Mouse (Mus musculus) granulocyte monocyte progenitor cell, adult 5-6 weeks (primary cell): ENCODE results near the gene Plpp3. TPM values are rescaled to one million over a fixed set of nuclear protein-coding genes. Genes with fewer than 3 reads are reported as not detected.

Experiments
- ATAC-seq: replicated peaks from 2 replicates; pipeline ENCODE4 v1.8.0; 2016; ENCODE audit warnings: mild to moderate bottlenecking, moderate TSS enrichment, inconsistent platforms; ENCODE audit not compliant: poor library complexity, severe bottlenecking
- total RNA-seq, 2 experiments: library from RNA; stranded (forward) in 1 of 2; stranded (reverse) in 1 of 2; fragments of 200-712, 200-1000 nt in 1 of 2; fragments of >200 nt in 1 of 2; fragmentation: Nextera tagmentation in 1 of 2; gene quantifications; 2 replicates each; pipeline ENCODE4 v1.2.3; 2014 to 2017

Plpp3 gene
- total RNA-seq, 2 experiments from 2014 or later: not detected

DNA sequence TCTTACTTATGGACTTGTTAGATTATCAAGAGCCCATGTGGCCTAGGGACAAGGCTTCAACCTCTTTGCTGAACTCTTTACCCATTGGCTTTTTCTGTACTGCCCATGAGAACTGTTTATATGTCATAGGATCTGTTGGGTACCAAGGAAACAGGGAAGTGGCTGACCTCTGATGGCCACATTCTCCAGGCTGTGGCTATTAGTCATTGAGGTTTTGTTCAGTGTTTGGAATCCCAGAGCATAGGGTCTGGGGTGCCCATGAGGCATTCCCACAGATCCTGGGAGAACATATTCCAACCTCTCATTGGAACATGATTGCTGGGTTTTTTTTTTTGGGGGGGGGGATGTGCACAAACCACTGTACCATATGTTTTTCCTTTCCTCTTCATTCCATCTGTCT is 56.2 kb downstream of the Plpp3 start:
- no peak; the same call in 1 of the 2 replicates for ATAC-seq

GRCm38 (mm10) chr4:105214438-105214837 is 57.3 kb downstream of the Plpp3 start:
- no peak for ATAC-seq

GRCm38 (mm10) chr4:105215726-105216410 is 58.7 kb downstream of the Plpp3 start:
- no peak for ATAC-seq

- no peak for ATAC-seq
Observed at GRCm38 (mm10) chr4:105218202-105218601, 61.1 kb downstream of the Plpp3 start.

- ATAC-seq: no peak
Observed at GRCm38 (mm10) chr4:105219316-105219715, 62.2 kb downstream of the Plpp3 start.

GRCm38 (mm10) chr4:105220849-105221248 is 63.7 kb downstream of the Plpp3 start:
- ATAC-seq: no peak

- ATAC-seq: no peak
Observed at GRCm38 (mm10) chr4:105221256-105221840, 64.2 kb downstream of the Plpp3 start.

GRCm38 (mm10) chr4:105223101-105223924 is 66.2 kb downstream of the Plpp3 start:
- ATAC-seq: no peak

DNA sequence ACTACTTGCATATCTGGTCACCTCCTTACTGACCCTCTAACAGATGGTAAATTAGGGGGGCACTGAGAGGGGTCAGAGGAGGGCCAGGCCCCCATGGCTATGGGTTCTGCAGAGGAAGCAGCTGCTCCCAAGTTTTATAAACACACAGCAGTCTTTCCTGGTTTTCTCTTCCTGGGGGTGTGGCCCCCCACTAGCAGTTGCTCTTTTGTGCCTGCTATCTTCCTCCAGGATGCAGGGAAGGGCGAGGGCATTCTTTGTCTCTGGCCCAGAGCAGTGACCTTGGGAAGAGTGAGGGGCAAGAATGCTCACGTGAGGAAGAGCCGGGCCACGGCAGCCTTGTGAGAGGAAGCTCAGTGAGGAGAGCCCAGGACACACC is 66.8 kb downstream of the Plpp3 start:
- no peak for ATAC-seq

DNA sequence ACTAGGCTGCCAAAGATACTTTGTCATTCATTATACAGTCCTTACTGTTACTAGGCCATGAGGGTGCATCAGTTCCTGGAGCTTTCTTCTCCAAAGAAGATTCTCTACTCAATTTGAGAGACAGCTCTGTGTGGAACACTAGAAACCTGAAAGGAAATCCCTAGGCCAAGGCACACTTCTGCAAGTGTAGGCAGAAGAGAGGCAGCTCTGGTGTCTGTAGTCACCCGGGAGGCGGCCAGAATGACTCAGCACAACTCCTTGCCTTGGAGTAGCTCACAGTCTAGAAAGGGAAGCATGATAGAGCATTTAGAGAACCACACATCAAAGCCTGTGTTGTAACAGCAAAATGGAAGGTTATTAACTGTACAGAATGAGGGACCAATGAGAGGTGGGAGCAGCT is 68.4 kb downstream of the Plpp3 start:
- ATAC-seq: peak; percentile 98

DNA sequence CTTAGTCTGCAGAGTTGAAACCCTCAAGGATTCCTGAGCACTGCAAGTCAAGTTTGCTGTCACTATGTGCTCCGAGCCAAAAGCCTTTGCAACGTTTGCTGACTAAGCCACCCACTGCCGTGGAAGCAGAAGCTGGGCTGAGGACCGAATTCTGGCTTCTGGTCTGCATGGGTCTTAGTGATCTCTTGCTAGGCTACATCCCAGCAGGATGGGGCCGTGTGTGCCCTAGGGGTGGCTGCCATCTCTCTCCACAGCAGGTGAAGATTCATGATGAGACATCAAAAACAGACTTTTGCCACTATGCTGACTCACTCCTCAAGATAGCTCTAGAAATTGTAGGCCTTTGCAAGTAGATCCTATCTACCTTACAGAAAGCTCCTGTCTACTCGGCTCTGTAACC is 69.2 kb downstream of the Plpp3 start:
- no peak for ATAC-seq

- ATAC-seq: no peak
Observed at GRCm38 (mm10) chr4:105230127-105230526, 73.0 kb downstream of the Plpp3 start.

DNA sequence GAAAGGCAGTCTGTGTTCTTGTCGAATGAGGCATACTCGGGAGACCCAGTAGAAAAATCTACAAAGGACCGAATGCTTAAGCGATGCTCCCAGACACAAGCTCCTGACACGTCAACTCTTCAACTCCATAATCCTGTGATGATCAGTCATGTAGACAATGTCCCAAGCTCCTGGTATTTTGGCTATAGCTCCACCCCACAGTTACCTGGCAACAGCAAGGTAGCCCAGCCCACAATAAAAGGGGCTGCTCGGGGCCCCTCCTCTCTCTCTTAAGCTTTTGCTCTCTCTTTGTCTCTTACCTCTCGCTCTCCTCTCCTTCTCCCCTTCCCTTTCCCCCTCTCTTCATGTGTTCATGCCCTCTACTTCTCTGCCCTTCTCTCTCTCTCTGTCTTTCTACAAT is 83.1 kb downstream of the Plpp3 start:
- no peak for ATAC-seq

GRCm38 (mm10) chr4:105244931-105245330 is 87.8 kb downstream of the Plpp3 start:
- ATAC-seq: no peak

DNA sequence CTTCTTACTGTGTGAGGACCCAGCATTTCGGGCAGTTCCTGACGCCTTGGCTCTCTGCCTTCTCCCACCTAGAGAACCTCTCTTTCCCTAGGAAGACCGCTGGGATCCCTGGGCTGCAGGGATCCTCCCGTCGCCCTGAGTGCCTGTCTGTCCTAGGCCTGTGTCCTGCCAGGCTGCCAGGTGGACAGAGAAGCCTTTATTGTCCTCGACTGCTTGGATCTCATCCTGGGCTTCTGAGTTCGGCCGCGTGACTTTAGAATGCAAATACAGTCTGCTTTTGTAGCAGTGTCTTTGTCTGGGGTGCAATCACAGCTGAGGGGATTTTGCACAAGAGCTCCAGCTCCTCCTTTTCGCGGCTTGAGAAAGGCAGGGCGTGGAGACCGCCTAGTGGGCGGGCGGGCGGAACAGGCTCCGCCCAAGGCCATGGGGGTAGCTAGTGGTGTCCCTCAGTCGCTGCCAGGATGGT is 88.4 kb downstream of the Plpp3 start:
- ATAC-seq: peak; percentile 81

DNA sequence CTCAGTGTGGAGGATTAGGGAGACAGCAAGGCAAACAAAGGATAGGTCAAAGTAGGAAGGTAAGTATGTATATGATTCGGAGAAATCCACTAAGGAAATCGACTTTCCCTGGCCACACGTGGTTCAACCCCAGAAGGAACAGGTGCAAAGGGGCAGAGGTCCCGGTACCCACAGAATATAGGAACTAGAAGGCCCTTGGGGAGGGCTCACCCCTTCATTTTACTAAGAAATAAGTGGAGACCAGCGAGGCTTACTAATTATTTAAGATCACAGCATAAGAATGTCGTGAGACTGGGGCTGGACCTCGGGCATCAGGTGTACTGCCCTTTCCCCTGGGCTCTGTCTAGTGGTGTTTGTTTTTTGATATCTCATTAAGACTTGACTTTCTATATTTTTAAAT is 89.2 kb downstream of the Plpp3 start:
- no peak for ATAC-seq

DNA sequence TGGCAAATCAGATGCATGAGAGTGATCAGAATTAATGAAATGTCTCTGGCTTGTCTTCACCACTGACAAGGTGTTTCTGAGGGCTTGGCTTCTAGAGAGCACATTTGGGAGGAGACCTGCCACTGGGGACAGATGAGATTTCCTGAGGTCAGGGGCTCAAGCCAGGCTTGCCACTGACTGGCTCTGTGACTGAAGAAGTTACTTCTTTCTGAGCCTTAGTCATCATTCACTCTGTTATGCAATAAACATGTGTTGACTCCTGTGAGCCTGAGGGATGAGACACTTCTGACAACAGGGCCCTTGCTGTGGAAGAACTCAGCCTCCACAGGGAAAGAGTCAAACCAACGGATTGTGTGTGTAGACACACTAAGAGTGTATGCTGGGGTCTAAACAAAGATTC is 91.0 kb downstream of the Plpp3 start:
- peak; percentile 61 for ATAC-seq

- ATAC-seq: no peak
Observed at GRCm38 (mm10) chr4:105249283-105249682, 92.1 kb downstream of the Plpp3 start.

DNA sequence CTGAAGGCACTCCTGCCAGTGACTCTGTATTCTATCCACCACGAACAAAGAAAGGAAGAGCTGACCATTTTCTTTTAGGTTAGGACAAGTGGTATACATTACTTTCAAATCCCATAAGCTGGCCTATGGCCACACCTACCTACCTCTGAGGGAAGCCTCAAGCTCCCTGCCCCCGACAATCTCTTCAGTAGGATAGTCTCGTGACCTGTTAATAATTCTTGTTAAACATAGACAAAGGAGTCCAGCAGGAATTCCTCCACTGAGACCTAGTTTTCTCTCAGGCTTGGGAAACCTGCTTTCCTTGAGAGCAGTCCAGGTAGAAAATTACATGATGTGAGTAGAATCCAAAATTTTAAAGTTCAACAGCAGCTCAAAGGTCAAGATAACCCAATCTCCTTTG is 93.8 kb downstream of the Plpp3 start:
- no peak for ATAC-seq

DNA sequence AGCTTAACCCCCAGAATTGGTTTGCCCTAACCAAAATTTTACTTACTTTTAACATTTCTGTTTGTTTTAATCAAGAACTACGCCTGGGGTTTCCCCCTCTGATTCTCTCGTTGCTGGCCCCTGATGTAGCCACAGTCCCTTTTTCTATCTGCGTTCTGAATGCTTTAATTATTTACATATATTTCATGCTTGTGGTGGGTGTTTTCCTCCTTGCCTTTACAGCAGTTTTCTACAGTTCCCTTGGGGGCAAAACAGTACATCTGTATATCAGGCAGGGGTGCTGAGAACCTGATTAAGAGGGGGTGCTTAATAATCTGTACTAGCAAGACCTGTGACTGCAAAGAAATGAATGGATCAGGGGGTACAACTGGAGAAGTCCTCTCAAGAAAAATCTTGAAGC is 94.9 kb downstream of the Plpp3 start:
- ATAC-seq: no peak

GRCm38 (mm10) chr4:105252571-105253200 is 95.5 kb downstream of the Plpp3 start:
- ATAC-seq: no peak
